Mouse (Mus musculus) liver, embryonic 16.5 days (tissue): ENCODE measurements around the gene BC067074. TPM values are rescaled to one million over a fixed set of nuclear protein-coding genes. Genes with fewer than 3 reads are reported as not detected.

Source experiments
- ATAC-seq: fragments of 200-750 bp; cut with Nextera tagmentation; 2 replicates; pipeline ENCODE4 v1.8.0; 2017; ENCODE audit warnings: low read depth, mild to moderate bottlenecking, moderate number of reproducible peaks, moderate library complexity
- H3K27ac ChIP-seq: fragments of 300-500 bp; sonication (generic); 2 replicates; pipeline ENCODE4 v1.5.1; 2014; ENCODE audit warnings: mild to moderate bottlenecking, low read length
- H3K27me3 ChIP-seq: fragments of 300-500 bp; sonication (generic); 2 replicates; pipeline ENCODE4 v1.6.1; 2014; ENCODE audit warnings: low read depth, low read length, mixed read lengths; ENCODE audit not compliant: control insufficient read depth, insufficient read depth
- H3K36me3 ChIP-seq: fragments of 300-500 bp; sonication (generic); 2 replicates; pipeline ENCODE4 v1.6.1; 2014; ENCODE audit warnings: mild to moderate bottlenecking; ENCODE audit not compliant: control insufficient read depth, insufficient read depth
- H3K4me1 ChIP-seq: fragments of 300-500 bp; sonication (generic); 2 replicates; pipeline ENCODE4 v1.6.1; 2014; ENCODE audit warnings: low read depth, low read length, mixed read lengths; ENCODE audit not compliant: control insufficient read depth
- H3K4me2 ChIP-seq: fragments of 300-500 bp; sonication (generic); 2 replicates; pipeline ENCODE4 v1.6.1; 2014; ENCODE audit warnings: low read depth, low read length, mixed read lengths
- H3K4me3 ChIP-seq: fragments of 300-500 bp; sonication (generic); 2 replicates; pipeline ENCODE4 v1.5.1; 2014; ENCODE audit warnings: low read depth, mild to moderate bottlenecking, low read length
- H3K9ac ChIP-seq: fragments of 300-500 bp; sonication (generic); 2 replicates; pipeline ENCODE4 v1.6.1; 2014; ENCODE audit warnings: low read depth, low read length
- H3K9me3 ChIP-seq: fragments of 300-500 bp; sonication (generic); replicated peaks from 2 replicates; pipeline ENCODE4 v1.6.1; 2016; ENCODE audit warnings: low read length; ENCODE audit not compliant: control insufficient read depth
- WGBS: fragments of 180-500 bp; shearing (Covaris S2); extraction: QIAGEN DNeasy Blood & Tissue Kit; methylation state at CpG from one replicate; pipeline ENCODE4 v1.1.7; 2014; ENCODE audit not compliant: insufficient replicate concordance; 5-methylcytosine and 5-hydroxymethylcytosine counted together
- polyA plus RNA-seq: library from polyadenylated mRNA; unstranded; fragments of >200 nt; fragmentation: Nextera tagmentation; extraction: Ambion mirVana; gene quantifications from 2 replicates; pipeline ENCODE4 v1.2.1, GENCODE M21; 2015

BC067074 gene
- polyA plus RNA-seq, 1 experiment from 2014 or later: 0.18 TPM

DNA sequence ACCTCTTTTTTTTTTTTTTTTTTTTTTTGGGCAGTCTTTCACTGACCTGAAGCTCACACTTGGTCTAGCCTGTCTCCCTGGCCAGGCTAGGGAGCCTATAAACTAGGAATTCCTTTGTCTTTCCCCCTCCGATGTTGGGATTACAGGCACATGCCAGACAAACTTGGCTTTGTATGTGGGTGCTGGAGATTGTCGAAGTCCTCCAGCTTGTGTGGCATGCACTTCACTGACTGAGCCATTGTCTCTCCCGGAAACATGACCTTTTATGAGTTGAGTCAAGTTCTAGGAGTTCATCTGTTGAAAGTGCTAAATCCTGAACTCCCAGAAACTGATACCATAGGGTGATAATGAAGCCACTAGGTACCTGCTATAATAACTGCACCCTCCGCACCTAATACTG is 41.8 kb downstream of the BC067074 start:
- Histone ChIP-seq H3K27ac (no peak overlapping the region), H3K9me3 (no peaks in the 10 kb centered on the region), H3K4me1 (no peaks in the 10 kb centered on the region), H3K4me2 (no peak overlapping the region), H3K4me3 (no peak overlapping the region), H3K27me3 (no peaks in the 10 kb centered on the region), H3K9ac (no peak overlapping the region), H3K36me3 (no peaks in the 10 kb centered on the region)
- WGBS: 72% methylated on average over 4 of the region's 4 CpGs
- no peak for ATAC-seq

DNA sequence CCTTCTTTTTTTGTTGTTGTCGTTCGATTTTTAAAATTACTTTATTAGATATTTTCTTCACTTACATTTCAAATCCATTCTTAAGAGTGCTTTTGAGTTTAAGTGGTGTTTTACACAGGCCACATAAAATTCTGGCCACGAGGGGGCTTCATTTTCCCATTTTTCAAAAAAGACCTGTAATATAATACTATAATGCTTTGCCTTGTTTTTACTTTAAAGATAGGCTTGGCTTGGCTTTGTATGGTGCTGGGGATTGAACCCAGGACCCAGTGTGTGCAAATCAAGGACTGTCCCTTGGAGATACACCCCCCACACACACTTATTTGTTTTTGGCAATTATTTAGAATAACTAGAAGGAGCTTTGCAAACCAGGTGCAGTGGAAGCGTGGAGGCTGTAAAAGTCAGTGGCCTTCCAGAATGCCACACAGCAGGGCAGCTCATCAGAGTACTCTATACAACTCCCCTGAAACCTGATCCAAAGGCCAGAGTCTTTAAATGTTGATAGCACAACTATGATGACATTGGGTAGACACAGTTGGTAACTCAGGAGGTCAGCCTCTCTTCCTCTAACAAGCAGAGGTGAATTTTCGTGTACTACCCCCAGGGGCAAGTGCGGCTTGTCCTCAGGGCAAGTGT is 44.4 kb downstream of the BC067074 start:
- Histone ChIP-seq H3K4me3 (no peak overlapping the region), H3K9me3 (no peaks in the 10 kb centered on the region), H3K4me2 (no peak overlapping the region), H3K9ac (no peak overlapping the region), H3K4me1 (no peaks in the 10 kb centered on the region), H3K27ac (no peak overlapping the region), H3K27me3 (no peaks in the 10 kb centered on the region), H3K36me3 (no peaks in the 10 kb centered on the region)
- WGBS: 49% methylated on average over 6 of the region's 6 CpGs
- ATAC-seq: no peak

DNA sequence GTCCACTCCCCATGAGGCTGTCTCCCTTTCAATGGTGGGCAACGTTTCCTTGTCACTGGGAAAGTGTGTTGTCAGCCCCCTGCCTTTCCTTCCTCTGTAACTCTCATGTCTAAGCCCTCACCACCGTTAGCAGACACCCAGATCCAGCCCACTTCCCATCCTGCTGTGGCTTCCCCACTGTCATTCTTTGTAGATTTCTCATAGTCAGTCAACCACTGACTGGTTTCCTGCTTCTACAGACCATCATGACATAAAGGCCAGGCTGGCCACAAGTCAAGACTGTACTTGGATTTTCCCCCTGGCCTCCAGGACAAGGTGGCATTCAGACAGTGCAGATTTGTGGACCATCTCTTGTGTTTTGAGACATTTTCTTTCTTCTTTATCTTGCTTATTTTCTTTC is 47.7 kb downstream of the BC067074 start:
- Histone ChIP-seq H3K36me3 (no peaks in the 10 kb centered on the region), H3K4me2 (no peak overlapping the region), H3K4me3 (no peak overlapping the region), H3K9ac (no peak overlapping the region), H3K27ac (no peak overlapping the region), H3K4me1 (no peaks in the 10 kb centered on the region), H3K9me3 (no peaks in the 10 kb centered on the region), H3K27me3 (no peaks in the 10 kb centered on the region)
- no peak for ATAC-seq
- 15% methylated on average over 2 of the region's 2 CpGs for WGBS

DNA sequence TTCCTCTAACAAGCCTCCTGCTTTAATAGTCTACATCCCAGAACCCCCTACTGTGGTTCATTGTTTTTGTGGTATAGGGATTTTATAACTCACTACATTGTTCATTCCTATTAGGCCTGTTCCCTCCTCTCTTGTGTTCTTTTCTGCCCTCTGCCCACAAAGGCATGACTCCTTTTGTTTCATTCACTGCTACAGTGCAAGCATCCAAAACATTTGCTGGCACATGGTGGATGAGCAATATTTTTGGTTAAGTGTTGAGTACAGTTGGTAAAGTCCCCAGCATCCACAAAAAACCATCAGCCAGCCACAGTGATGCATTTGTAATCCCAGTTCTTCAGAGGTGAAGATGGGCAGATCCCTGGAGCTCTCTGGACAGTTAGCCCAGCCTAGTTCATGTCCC is 48.2 kb downstream of the BC067074 start:
- no peaks in the 10 kb centered on the region for H3K9me3 ChIP-seq
- H3K27ac ChIP-seq: no peak overlapping the region
- H3K4me2 ChIP-seq: no peak overlapping the region
- ATAC-seq: no peak
- no peak overlapping the region for H3K4me3 ChIP-seq
- no peak overlapping the region for H3K9ac ChIP-seq
- no peaks in the 10 kb centered on the region for H3K36me3 ChIP-seq
- no peaks in the 10 kb centered on the region for H3K4me1 ChIP-seq
- H3K27me3 ChIP-seq: no peaks in the 10 kb centered on the region

DNA sequence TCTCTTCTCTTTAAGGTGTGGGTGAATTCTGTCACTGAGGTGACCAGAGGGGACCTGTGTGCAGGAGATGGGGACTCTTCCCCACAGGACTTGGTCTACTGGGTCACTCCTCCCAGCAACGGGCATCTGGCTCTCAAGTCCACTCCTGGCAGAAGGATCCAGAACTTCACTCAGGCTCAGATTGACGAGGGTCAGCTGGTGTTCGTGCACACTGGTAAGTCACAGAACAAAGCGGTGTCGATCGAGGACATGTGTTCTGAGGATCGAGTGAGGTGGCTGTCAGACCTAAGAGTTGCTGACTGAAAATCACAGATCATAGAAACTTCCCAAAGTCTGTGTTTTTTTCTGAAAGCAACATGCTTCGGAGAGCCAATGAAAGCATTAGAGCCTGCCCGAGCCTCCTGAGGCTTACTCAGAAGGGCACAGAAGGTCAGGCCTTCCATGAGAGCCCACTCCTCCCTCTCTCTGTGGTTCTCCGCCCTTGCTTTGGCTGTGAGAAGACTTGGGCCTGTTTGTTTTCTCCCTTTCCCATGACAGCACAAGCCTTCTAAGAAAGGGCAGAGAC is 49.5 kb downstream of the BC067074 start:
- H3K9me3 ChIP-seq: no peaks in the 10 kb centered on the region
- H3K27me3 ChIP-seq: no peaks in the 10 kb centered on the region
- H3K4me1 ChIP-seq: no peaks in the 10 kb centered on the region
- no peak for ATAC-seq
- H3K9ac ChIP-seq: no peak overlapping the region
- no peaks in the 10 kb centered on the region for H3K36me3 ChIP-seq
- 72% methylated on average over 10 of the region's 10 CpGs for WGBS
- H3K4me2 ChIP-seq: no peak overlapping the region
- no peak overlapping the region for H3K27ac ChIP-seq
- H3K4me3 ChIP-seq: no peak overlapping the region

DNA sequence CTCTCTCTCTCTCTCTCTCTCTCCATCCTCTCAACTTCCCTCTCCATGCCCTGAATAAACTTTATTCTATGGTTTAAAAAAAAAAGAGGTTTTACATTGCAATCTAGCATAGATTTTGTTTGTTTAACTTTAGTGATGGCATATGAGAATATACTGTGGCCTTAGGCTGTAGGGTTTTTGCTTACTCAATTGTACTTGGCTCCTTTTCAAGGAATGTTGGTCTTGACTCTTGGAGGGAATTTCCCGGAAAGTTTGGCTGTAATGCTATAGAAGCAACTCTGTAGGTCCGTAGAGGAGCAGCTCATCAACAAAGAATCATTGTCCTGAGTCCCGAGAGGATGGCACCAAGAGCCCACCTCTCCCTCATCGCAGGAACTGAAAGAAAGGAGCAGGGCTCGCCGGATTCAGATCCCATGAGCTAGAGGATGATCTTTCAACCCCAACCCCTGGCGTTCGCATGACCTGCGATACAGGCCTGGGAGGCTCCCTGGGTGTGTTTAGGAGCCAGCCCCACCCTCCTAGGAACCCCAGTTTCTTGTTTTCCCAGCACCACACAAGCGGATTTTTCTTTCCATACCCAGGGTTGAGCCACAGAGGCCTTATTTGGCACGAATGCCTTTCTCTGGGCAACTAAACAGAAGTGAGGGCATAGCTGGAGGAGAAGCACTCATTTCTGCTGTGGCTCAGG is 57.9 kb downstream of the BC067074 start:
- H3K36me3 ChIP-seq: no peaks in the 10 kb centered on the region
- ATAC-seq: no peak
- no peaks in the 10 kb centered on the region for H3K9me3 ChIP-seq
- no peak overlapping the region for H3K4me2 ChIP-seq
- H3K27me3 ChIP-seq: no peaks in the 10 kb centered on the region
- 64% methylated on average over 11 of the region's 11 CpGs for WGBS
- H3K9ac ChIP-seq: no peak overlapping the region
- no peak overlapping the region for H3K27ac ChIP-seq
- no peak overlapping the region for H3K4me3 ChIP-seq
- H3K4me1 ChIP-seq: no peaks in the 10 kb centered on the region

DNA sequence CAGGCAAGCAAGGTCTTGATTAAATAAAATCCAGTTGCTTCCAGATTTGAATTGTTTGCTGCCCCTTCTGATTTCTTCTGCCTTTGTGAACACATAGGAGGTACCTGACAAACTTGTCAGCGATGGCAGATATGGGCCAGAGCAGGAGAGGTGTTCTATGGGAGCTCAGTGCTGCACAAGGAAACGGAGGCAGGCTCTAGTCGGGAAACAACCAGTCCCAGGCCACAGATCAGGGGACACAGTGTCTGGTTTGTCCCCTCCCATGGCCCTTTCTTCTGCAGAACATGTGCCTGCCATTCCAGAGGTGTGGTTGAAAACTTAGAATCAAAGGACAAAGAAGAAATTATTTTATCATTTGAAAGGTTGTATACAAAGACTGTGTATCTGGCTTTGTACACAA is 60.6 kb downstream of the BC067074 start:
- Histone ChIP-seq H3K27me3 (no peaks in the 10 kb centered on the region), H3K36me3 (no peaks in the 10 kb centered on the region), H3K4me2 (no peak overlapping the region), H3K4me3 (no peak overlapping the region), H3K27ac (no peak overlapping the region), H3K9ac (no peak overlapping the region), H3K9me3 (no peaks in the 10 kb centered on the region), H3K4me1 (no peaks in the 10 kb centered on the region)
- ATAC-seq: no peak
- 67% methylated on average over 3 of the region's 3 CpGs for WGBS

DNA sequence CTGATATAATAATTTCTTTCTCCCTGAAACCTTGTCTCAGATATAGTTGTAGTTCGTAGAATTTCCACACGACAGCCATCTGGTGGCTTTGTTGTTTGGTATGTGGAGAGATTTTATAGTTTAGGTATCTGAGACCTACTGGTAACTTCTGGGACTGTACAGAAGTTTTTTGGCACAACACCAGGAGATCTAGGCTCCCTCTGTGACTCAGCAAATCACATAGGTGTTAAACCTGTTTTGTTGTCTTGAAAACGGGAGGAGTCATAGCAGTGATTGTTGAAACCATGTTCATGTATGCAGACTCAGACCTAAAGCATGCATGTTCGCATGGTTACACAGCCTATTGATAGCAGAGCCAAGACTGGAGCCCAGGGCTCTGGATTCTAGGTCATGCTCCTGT is 61.0 kb downstream of the BC067074 start:
- Histone ChIP-seq H3K4me3 (no peak overlapping the region), H3K36me3 (no peaks in the 10 kb centered on the region), H3K27me3 (no peaks in the 10 kb centered on the region), H3K27ac (no peak overlapping the region), H3K9ac (no peak overlapping the region), H3K4me2 (no peak overlapping the region), H3K9me3 (no peaks in the 10 kb centered on the region), H3K4me1 (no peaks in the 10 kb centered on the region)
- no peak for ATAC-seq
- WGBS: 70% methylated on average over 4 of the region's 4 CpGs

DNA sequence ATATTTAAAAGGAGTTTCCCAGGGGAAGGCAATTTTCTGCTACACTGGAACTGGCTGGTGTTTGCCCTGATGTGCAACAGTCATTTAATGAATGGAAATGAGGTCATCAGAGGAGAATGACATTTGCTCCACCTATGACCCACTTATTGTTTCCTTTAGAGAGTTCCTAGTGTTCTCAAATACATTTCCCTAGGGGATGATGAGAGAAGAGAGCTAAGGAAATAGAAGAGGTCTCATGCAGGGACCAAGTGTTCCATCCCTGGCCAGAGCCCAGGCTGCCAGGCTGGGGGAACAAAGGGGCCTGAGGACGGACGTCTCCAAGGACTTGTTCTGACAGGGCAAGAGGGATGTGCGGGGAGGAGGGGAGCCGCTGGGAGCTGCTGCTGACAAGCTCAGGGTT is 62.1 kb downstream of the BC067074 start:
- H3K9me3 ChIP-seq: no peaks in the 10 kb centered on the region
- H3K9ac ChIP-seq: no peak overlapping the region
- H3K27ac ChIP-seq: no peak overlapping the region
- H3K4me3 ChIP-seq: no peak overlapping the region
- no peaks in the 10 kb centered on the region for H3K4me1 ChIP-seq
- no peak for ATAC-seq
- H3K36me3 ChIP-seq: no peaks in the 10 kb centered on the region
- H3K4me2 ChIP-seq: no peak overlapping the region
- WGBS: 62% methylated on average over 4 of the region's 4 CpGs
- no peaks in the 10 kb centered on the region for H3K27me3 ChIP-seq
